Mouse (Mus musculus) CH12.LX (cell line): Measurements from ENCODE around the gene Cyb5rl. TPM values are rescaled to one million over a fixed set of nuclear protein-coding genes. Genes with fewer than 3 reads are reported as not detected.
A peak's percentile ranks its signal among the peaks of the same experiment; 100 is the strongest.

ENCODE experiments used
- DNase-seq: peaks from one replicate; pipeline ENCODE4 v3.0.0-alpha.2; 2013; ENCODE audit errors: extremely low read depth
- H3K27ac ChIP-seq: 2 replicates; pipeline ENCODE4 v1.5.1; 2012; ENCODE audit warnings: low read depth, mild to moderate bottlenecking, control low read depth, moderate library complexity; ENCODE audit not compliant: insufficient read depth
- H3K27me3 ChIP-seq: replicated peaks from 2 replicates; pipeline ENCODE3; 2012; ENCODE audit warnings: inconsistent platforms
- H3K36me3 ChIP-seq, 2 experiments: replicated peaks in 1 of 2; 2 replicates each; pipeline versions ENCODE3 to v1.6.1; 2012; ENCODE audit warnings: inconsistent platforms in 1 of 2, low read length in 1 of 2, mild to moderate bottlenecking in 1 of 2, mixed read lengths in 1 of 2, moderate library complexity in 1 of 2; ENCODE audit not compliant: control insufficient read depth in 1 of 2, insufficient read depth in 1 of 2
- H3K4me1 ChIP-seq, 2 experiments: 2 replicates each; pipeline ENCODE4 v1.6.1; 2012; ENCODE audit warnings: inconsistent platforms in 1 of 2, moderate library complexity in 1 of 2; ENCODE audit not compliant: insufficient read depth in 2 of 2, control insufficient read depth in 1 of 2
- H3K4me2 ChIP-seq: 2 replicates; pipeline ENCODE4 v1.6.1; 2012; ENCODE audit warnings: low read depth, mild to moderate bottlenecking, control low read depth; ENCODE audit not compliant: poor library complexity, insufficient read depth, severe bottlenecking
- H3K4me3 ChIP-seq, 3 experiments: fragments of 150-350 bp in 1 of 3; sonication (generic) in 1 of 3; replicated peaks in 1 of 3; 2 replicates each; pipeline versions ENCODE3 to v1.5.1; 2011 to 2012; ENCODE audit warnings: low read depth in 2 of 3, low read length in 2 of 3, mild to moderate bottlenecking in 2 of 3, moderate library complexity in 2 of 3, control low read depth in 1 of 3, improper control_type of control experiment in 1 of 3, inconsistent platforms in 1 of 3, mixed read lengths in 1 of 3; ENCODE audit not compliant: poor library complexity in 1 of 3
- H3K79me2 ChIP-seq: replicated peaks from 2 replicates; pipeline ENCODE4 v1.6.1; 2012; ENCODE audit warnings: mild to moderate bottlenecking, moderate library complexity; ENCODE audit not compliant: control insufficient read depth, poor library complexity, insufficient read depth, severe bottlenecking; ENCODE audit errors: extremely low read depth
- H3K9ac ChIP-seq: 2 replicates; pipeline ENCODE4 v1.6.1; 2012; ENCODE audit warnings: low read depth, mild to moderate bottlenecking, control low read depth, moderate library complexity; ENCODE audit not compliant: insufficient read depth
- H3K9me3 ChIP-seq: replicated peaks from 2 replicates; pipeline ENCODE3; 2012; ENCODE audit warnings: low read length, inconsistent platforms, mixed read lengths
- CHD1 ChIP-seq: IDR thresholded peaks from 2 replicates; pipeline ENCODE4 v1.6.1; 2012; ENCODE audit warnings: low read depth, low read length, improper control_type of control experiment, inconsistent platforms
- E2F4 ChIP-seq: IDR thresholded peaks from 2 replicates; pipeline ENCODE4 v1.6.1; 2011; ENCODE audit warnings: low read depth, low read length, improper control_type of control experiment; ENCODE audit not compliant: insufficient replicate concordance
- ELF1 ChIP-seq: IDR thresholded peaks from 2 replicates; pipeline ENCODE4 v1.6.1; 2014; ENCODE audit warnings: low read depth, mild to moderate bottlenecking, inconsistent platforms, low read length, improper control_type of control experiment
- EP300 ChIP-seq: IDR thresholded peaks from 2 replicates; pipeline ENCODE4 v1.6.1; 2011; ENCODE audit warnings: low read length, improper control_type of control experiment
- ETS1 ChIP-seq: conservative IDR thresholded peaks from 2 replicates; pipeline ENCODE4 v1.6.1; 2012; ENCODE audit warnings: low read depth, mild to moderate bottlenecking, inconsistent platforms, low read length, improper control_type of control experiment, moderate library complexity
- HCFC1 ChIP-seq: IDR thresholded peaks from 2 replicates; pipeline ENCODE4 v1.6.1; 2012; ENCODE audit warnings: low read depth, mild to moderate bottlenecking, inconsistent platforms, low read length, improper control_type of control experiment
- IRF4 ChIP-seq: IDR thresholded peaks from 2 replicates; pipeline ENCODE4 v1.6.1; 2014; ENCODE audit warnings: low read depth, mild to moderate bottlenecking, inconsistent platforms, low read length, improper control_type of control experiment
- JUND ChIP-seq: conservative IDR thresholded peaks from 2 replicates; pipeline ENCODE4 v1.6.1; 2011; ENCODE audit warnings: low read depth, low read length, improper control_type of control experiment
- KAT2A ChIP-seq: IDR thresholded peaks from 2 replicates; pipeline ENCODE4 v1.6.1; 2012; ENCODE audit warnings: low read length, improper control_type of control experiment, inconsistent platforms; ENCODE audit not compliant: insufficient replicate concordance
- MAZ ChIP-seq: IDR thresholded peaks from 2 replicates; pipeline ENCODE4 v1.6.1; 2012; ENCODE audit warnings: low read depth, mild to moderate bottlenecking, inconsistent platforms, low read length, improper control_type of control experiment, moderate library complexity
- MEF2A ChIP-seq: IDR thresholded peaks from 2 replicates; pipeline ENCODE4 v1.6.1; 2014; ENCODE audit warnings: low read depth, mild to moderate bottlenecking, inconsistent platforms, low read length, improper control_type of control experiment, borderline replicate concordance
- MXI1 ChIP-seq: IDR thresholded peaks from 2 replicates; pipeline ENCODE4 v1.6.1; 2011; ENCODE audit warnings: mild to moderate bottlenecking, low read depth, low read length, improper control_type of control experiment
- NELFE ChIP-seq: IDR thresholded peaks from 2 replicates; pipeline ENCODE4 v1.6.1; 2011; ENCODE audit warnings: low read depth, low read length, improper control_type of control experiment
- NRF1 ChIP-seq: IDR thresholded peaks from 2 replicates; pipeline ENCODE4 v1.6.1; 2014; ENCODE audit warnings: low read depth, mild to moderate bottlenecking, inconsistent platforms, low read length, improper control_type of control experiment, moderate library complexity
- PAX5 ChIP-seq: IDR thresholded peaks from 2 replicates; pipeline ENCODE4 v1.6.1; 2012; ENCODE audit warnings: low read length, inconsistent platforms, mixed read lengths
- RCOR1 ChIP-seq: conservative IDR thresholded peaks from 2 replicates; pipeline ENCODE4 v1.6.1; 2012; ENCODE audit warnings: low read depth, mild to moderate bottlenecking, inconsistent platforms, low read length, improper control_type of control experiment
- SIN3A ChIP-seq: IDR thresholded peaks from 2 replicates; pipeline ENCODE4 v1.6.1; 2012; ENCODE audit warnings: low read length, improper control_type of control experiment, inconsistent platforms
- SMC3 ChIP-seq: IDR thresholded peaks from 2 replicates; pipeline ENCODE4 v1.6.1; 2011; ENCODE audit warnings: low read depth, low read length, improper control_type of control experiment
- UBTF ChIP-seq: IDR thresholded peaks from 2 replicates; pipeline ENCODE4 v1.6.1; 2012; ENCODE audit warnings: low read depth, mild to moderate bottlenecking, inconsistent platforms, low read length, improper control_type of control experiment, moderate library complexity
- USF2 ChIP-seq: conservative IDR thresholded peaks from 2 replicates; pipeline ENCODE4 v1.6.1; 2011; ENCODE audit warnings: low read depth, low read length, improper control_type of control experiment
- ZC3H11A ChIP-seq: IDR thresholded peaks from 2 replicates; pipeline ENCODE4 v1.6.1; 2012; ENCODE audit warnings: low read depth, mild to moderate bottlenecking, inconsistent platforms, low read length, improper control_type of control experiment
- ZKSCAN1 ChIP-seq: IDR thresholded peaks from 2 replicates; pipeline ENCODE4 v1.6.1; 2012; ENCODE audit warnings: low read depth, inconsistent platforms, low read length, improper control_type of control experiment, borderline replicate concordance
- dilution Hi-C: fragments of 300-500 bp; cut with MboI; formaldehyde crosslinking; loops from 2 replicates; pipeline ENCODE4 v1.14.3; 2020; ENCODE audit warnings: low sequenced_read_pairs; ENCODE audit not compliant: extremely low pct_unique_long_range_greater_than_20kb, extremely low pct_ligation_motif_present
- in situ Hi-C: fragments of 300-500 bp; cut with MboI; formaldehyde crosslinking; loops from 3 replicates; pipeline ENCODE4 v1.14.3; 2019; ENCODE audit warnings: low sequenced_read_pairs, low pct_ligation_motif_present, low pct_unique_long_range_greater_than_20kb, mixed read lengths
- polyA plus RNA-seq: library from polyadenylated mRNA; unstranded; fragments of >175 nt; gene quantifications from 2 replicates; pipeline ENCODE4 v1.2.1, GENCODE M21; 2012; ENCODE audit warnings: low read depth; ENCODE audit not compliant: insufficient read length
- total RNA-seq, 2 experiments: library from RNA; depleted of rRNA; stranded (reverse); fragments of 300-350 nt in 1 of 2; fragments of >200 nt in 1 of 2; gene quantifications; 2 replicates each; pipeline ENCODE4 v1.2.3; 2012 to 2014

Gene Cyb5rl
- total and polyA plus RNA-seq, 3 experiments: 14.0 to 22.7 (median 19.3) TPM

DNA sequence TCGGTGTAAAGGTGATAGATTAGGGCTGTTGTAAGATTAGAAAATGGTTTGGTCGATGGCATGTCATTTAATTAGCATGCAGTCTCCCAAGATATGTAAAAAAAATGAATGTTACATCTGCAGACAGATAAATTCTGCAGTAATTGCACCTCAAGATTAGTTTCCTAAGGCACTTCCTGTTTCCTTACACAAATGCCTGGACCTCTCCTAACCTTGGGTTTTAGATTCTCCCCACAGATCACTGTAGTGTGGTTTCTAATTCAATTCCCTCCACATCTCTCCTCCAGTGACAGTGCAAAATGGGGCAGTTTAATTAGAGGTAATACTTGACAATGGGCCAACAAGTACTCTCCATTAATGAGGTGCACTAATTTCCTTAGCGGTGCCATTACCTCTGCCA is 3.6 kb upstream of the Cyb5rl start:
- dilution Hi-C loops (no loop called here), in situ Hi-C loops (no loop called here)
- Histone ChIP-seq H3K27ac (no peak overlapping the region), H3K4me3 (no peak overlapping the region), H3K9ac (no peak overlapping the region), H3K79me2 (peaks cover 10% of the 10 kb centered on the region), H3K27me3 (no peaks in the 10 kb centered on the region), H3K4me1 (peaks cover 10 to 35% of the 10 kb centered on the region in 2 experiments), H3K4me2 (no peak overlapping the region), H3K36me3 (peaks cover 54 to 63% of the 10 kb centered on the region in 2 experiments), H3K9me3 (no peaks in the 10 kb centered on the region)
- TF ChIP-seq ZKSCAN1: no peak
- no peak for TF ChIP-seq NRF1
- no peak for TF ChIP-seq SMC3
- TF ChIP-seq ETS1: no peak
- no peak for TF ChIP-seq MEF2A
- no peak for TF ChIP-seq USF2
- no peak for DNase-seq

DNA sequence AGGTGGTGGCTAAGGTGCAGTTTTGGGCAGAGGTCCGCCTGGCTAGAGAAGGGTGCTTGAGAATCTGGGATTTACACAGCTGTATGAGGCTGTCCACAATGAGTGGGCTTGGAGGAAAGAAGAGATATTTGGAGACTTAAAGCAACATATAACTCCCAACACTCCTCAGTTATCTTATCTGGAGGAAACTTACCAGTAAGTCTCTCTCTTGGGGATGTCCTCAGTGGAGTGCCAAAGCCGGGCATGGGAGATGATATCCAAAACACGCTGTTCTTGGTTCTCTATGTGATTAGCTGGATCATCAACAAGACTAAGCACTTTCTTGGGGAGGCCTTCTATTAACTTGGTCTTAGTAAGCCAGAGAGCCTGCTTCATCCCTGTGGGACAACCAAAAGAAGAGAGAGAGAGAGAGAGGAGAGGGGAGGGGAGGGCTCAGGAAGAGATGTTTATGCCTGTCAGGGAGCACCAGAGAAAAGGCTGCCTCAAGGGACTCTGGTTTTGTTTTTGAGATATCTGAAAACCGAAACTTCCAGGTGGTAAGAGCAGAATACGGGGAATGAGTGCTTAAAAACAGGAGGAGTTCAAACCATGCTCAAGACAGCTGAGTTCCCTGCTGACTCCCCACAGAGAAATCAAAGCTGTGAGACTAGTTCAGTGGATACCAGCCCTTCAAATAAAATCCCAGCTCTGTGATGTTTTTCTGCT is 2.2 kb upstream of the Cyb5rl start:
- peak overlapping the region; percentile 31; the same call in 1 of the 2 replicates for H3K4me2 ChIP-seq
- no peak for DNase-seq
- peaks cover 10% of the 10 kb centered on the region for H3K79me2 ChIP-seq
- peaks cover 10 to 36% of the 10 kb centered on the region in 2 experiments for H3K4me1 ChIP-seq
- dilution Hi-C loops: no loop called here
- no peak overlapping the region for H3K27ac ChIP-seq
- no peak for TF ChIP-seq MAZ
- peak; percentile 57; the same call in 1 of the 2 replicates for TF ChIP-seq IRF4
- no peak for TF ChIP-seq HCFC1
- TF ChIP-seq ELF1: no peak
- TF ChIP-seq PAX5: no peak
- no peak for TF ChIP-seq NELFE
- no peak for TF ChIP-seq E2F4
- TF ChIP-seq CHD1: no peak
- TF ChIP-seq ZC3H11A: no peak
- no peak for TF ChIP-seq UBTF
- TF ChIP-seq SMC3: no peak
- TF ChIP-seq JUND: no peak
- TF ChIP-seq MXI1: no peak
- TF ChIP-seq EP300: peak; percentile 59; the same call in 1 of the 2 replicates
- TF ChIP-seq KAT2A: no peak
- TF ChIP-seq SIN3A: 0 out of 2 replicates have a peak, but pooled peaks have one; percentile 37
- TF ChIP-seq RCOR1: no peak
- in situ Hi-C loops: no loop called here
- no peaks in the 10 kb centered on the region for H3K9me3 ChIP-seq
- H3K4me3 ChIP-seq: no peak overlapping the region
- no peaks in the 10 kb centered on the region for H3K27me3 ChIP-seq
- H3K9ac ChIP-seq: no peak overlapping the region; the same call in 1 of the 2 replicates
- H3K36me3 ChIP-seq: peaks cover 43 to 52% of the 10 kb centered on the region in 2 experiments
